Mouse (Mus musculus) intestine, postnatal 0 days (tissue): ENCODE data around the gene Btnl10. TPM values are rescaled to one million over a fixed set of nuclear protein-coding genes. Genes with fewer than 3 reads are reported as not detected.

Experiments
- ATAC-seq: fragments of 200-750 bp; cut with Nextera tagmentation; 2 replicates; pipeline ENCODE4 v1.8.0; 2017; ENCODE audit warnings: mild to moderate bottlenecking, moderate TSS enrichment, moderate library complexity
- H3K27ac ChIP-seq: fragments of 300-500 bp; sonication (generic); 2 replicates; pipeline ENCODE4 v1.5.1; 2014; ENCODE audit warnings: mild to moderate bottlenecking, low read depth, low read length, moderate library complexity
- H3K27me3 ChIP-seq: fragments of 300-500 bp; sonication (generic); replicated peaks from 2 replicates; pipeline ENCODE4 v1.6.1; 2014; ENCODE audit warnings: low read length, mixed read lengths; ENCODE audit not compliant: control insufficient read depth, insufficient read depth
- H3K36me3 ChIP-seq: fragments of 300-500 bp; sonication (generic); 2 replicates; pipeline ENCODE4 v1.6.1; 2014; ENCODE audit warnings: mild to moderate bottlenecking, moderate library complexity; ENCODE audit not compliant: control insufficient read depth, insufficient read depth
- H3K4me1 ChIP-seq: fragments of 300-500 bp; sonication (generic); replicated peaks from 2 replicates; pipeline ENCODE4 v1.6.1; 2014; ENCODE audit warnings: antibody characterized with exemption, low read length, mixed read lengths; ENCODE audit not compliant: control insufficient read depth, insufficient read depth
- H3K4me2 ChIP-seq: fragments of 300-500 bp; sonication (generic); replicated peaks from 2 replicates; pipeline ENCODE4 v1.6.1; 2014; ENCODE audit warnings: low read depth, mild to moderate bottlenecking, moderate library complexity
- H3K4me3 ChIP-seq: fragments of 300-500 bp; sonication (generic); 2 replicates; pipeline ENCODE4 v1.5.1; 2014; ENCODE audit warnings: low read depth, low read length
- H3K9ac ChIP-seq: fragments of 300-500 bp; sonication (generic); 2 replicates; pipeline ENCODE4 v1.6.1; 2014; ENCODE audit warnings: mild to moderate bottlenecking, low read depth, low read length
- H3K9me3 ChIP-seq: fragments of 300-500 bp; sonication (generic); 2 replicates; pipeline ENCODE4 v1.6.1; 2016; ENCODE audit warnings: mixed run types; ENCODE audit not compliant: control insufficient read depth
- CTCF ChIP-seq: sonication (generic); IDR thresholded peaks from 2 replicates; pipeline ENCODE4 v1.5.1; 2016; ENCODE audit warnings: low read depth, mild to moderate bottlenecking, control low read depth, antibody characterized with exemption, moderate library complexity
- WGBS: fragments of 180-500 bp; shearing (Covaris S2); extraction: QIAGEN DNeasy Blood & Tissue Kit; methylation state at CpG from one replicate; pipeline ENCODE4 v1.1.7; 2014; 5-methylcytosine and 5-hydroxymethylcytosine counted together
- polyA plus RNA-seq: library from polyadenylated mRNA; unstranded; fragments of >200 nt; fragmentation: Nextera tagmentation; extraction: Ambion mirVana; gene quantifications from 2 replicates; pipeline ENCODE4 v1.2.1, GENCODE M21; 2015

Btnl10 gene
- polyA plus RNA-seq, 1 experiment from 2014 or later = not detected

DNA sequence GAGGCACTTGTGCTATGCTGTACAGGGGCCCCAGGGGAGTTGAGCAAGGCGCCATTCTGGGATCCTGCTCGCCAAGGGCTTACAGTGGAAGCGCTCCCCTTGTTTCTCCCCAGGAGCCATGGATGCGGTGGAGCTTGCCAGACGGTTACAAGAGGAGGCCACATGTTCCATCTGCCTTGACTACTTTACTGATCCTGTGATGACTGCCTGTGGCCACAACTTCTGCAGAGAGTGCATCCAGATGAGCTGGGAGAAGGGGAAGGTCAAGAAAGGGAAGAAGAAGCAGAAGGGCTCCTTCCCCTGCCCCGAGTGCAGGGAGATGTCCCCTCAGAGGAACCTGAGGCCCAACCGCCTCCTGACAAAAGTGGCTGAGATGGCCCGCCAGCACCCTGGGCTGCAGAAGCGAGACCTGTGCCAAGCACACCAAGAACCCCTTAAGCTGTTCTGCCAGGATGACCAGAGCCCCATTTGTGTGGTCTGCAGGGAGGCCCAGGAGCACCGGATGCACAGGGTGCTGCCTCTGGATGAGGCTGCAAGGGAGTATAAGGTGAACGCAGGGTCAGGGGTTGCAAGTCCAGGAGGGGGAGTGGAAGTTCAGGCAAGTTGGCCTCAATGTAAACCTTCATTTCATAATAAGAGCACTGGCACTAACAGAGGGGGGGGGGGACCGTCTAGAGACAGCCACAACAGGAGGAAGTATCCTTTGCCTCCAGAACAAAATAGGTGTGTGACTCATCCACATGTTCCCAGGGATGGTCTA, 47.5 kb downstream of the Btnl10 start:
- Histone ChIP-seq H3K27ac (no peak overlapping the region), H3K9ac (no peak overlapping the region), H3K4me1 (0 out of 2 replicates have a peak, but pooled peaks cover 3% of the 10 kb centered on the region), H3K36me3 (no peaks in the 10 kb centered on the region), H3K27me3 (peaks cover 8% of the 10 kb centered on the region), H3K4me2 (no peak overlapping the region), H3K4me3 (no peak overlapping the region), H3K9me3 (no peaks in the 10 kb centered on the region)
- TF ChIP-seq CTCF = no peak
- 50% methylated on average over 12 of the region's 12 CpGs for WGBS
- ATAC-seq = peak; percentile 55

DNA sequence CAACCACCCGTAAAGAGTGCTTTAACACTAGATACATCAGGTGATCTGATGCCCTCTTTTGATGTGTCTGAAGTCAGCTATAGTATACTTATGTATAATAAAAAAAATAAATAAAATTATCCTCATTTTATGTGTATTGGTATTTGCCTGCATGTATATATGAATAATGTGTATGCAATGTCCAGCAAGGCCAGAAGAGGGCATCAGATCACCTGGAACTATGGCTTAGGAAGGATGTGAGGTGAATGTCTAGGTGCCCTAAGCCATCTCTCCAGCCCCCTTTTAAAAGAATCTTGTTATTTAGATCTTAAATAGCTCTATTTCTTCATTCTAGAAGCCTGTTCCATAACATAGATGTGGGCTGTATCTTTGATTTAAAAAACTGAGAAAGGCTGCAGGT, 49.6 kb downstream of the Btnl10 start:
- Histone ChIP-seq H3K9me3 (no peaks in the 10 kb centered on the region), H3K4me1 (0 out of 2 replicates have a peak, but pooled peaks cover 3% of the 10 kb centered on the region), H3K9ac (no peak overlapping the region), H3K4me3 (no peak overlapping the region), H3K27ac (no peak overlapping the region), H3K4me2 (no peak overlapping the region), H3K27me3 (peaks cover under 1% of the 10 kb centered on the region), H3K36me3 (no peaks in the 10 kb centered on the region; the same call in 1 of the 2 replicates)
- 100% methylated on average over 1 of the region's 1 CpGs for WGBS
- ATAC-seq = no peak
- TF ChIP-seq CTCF = peak; percentile 71

DNA sequence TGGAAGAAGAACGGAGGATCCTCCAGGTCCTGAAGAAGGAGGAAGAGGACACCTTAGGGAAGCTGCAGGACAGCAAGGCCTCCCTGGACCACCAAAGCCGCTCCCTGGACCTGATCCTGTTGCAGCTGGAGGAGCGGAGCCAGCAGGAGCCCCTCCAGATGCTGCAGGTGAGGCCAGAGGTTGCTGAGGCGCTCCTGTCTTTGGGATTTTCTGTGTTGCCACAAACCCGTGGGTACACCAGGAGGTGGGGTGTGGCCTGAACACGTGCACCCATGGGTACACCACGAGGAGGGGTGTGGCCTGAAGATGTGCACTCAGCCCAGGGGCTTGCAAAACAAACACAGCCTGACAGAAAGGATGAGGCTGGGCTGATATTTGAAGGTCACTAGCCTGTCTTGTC, 50.8 kb downstream of the Btnl10 start:
- Histone ChIP-seq H3K27ac (no peak overlapping the region), H3K9me3 (no peaks in the 10 kb centered on the region), H3K9ac (no peak overlapping the region), H3K36me3 (peaks cover 3% of the 10 kb centered on the region; the same call in 1 of the 2 replicates), H3K4me2 (no peak overlapping the region), H3K4me1 (0 out of 2 replicates have a peak, but pooled peaks cover 3% of the 10 kb centered on the region), H3K4me3 (no peak overlapping the region), H3K27me3 (no peaks in the 10 kb centered on the region)
- no peak for TF ChIP-seq CTCF
- ATAC-seq = no peak
- 69% methylated on average over 7 of the region's 7 CpGs for WGBS

DNA sequence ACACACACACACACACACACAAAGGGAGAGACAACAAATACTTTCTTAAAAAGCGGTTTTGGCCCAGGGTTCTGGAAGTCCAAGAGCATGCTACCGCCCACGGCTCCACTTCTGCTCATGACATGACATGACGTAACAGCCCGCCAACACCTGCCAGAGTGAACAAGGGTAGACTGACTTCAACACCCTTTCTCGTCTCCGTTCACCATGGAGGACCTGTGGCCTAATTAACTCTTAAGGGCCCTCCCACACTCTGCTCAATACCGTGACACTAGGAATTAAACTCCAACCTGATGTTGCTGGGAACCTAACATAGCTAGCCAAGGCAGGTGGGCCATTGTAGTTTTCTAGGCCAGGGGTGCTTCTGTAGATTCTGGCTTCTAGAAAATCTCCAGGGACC, 51.3 kb downstream of the Btnl10 start:
- ATAC-seq = no peak
- TF ChIP-seq CTCF = no peak
- Histone ChIP-seq H3K4me2 (no peak overlapping the region), H3K4me1 (0 out of 2 replicates have a peak, but pooled peaks cover 3% of the 10 kb centered on the region), H3K9ac (no peak overlapping the region), H3K9me3 (no peaks in the 10 kb centered on the region), H3K27ac (no peak overlapping the region), H3K4me3 (no peak overlapping the region), H3K36me3 (peaks cover 3% of the 10 kb centered on the region; the same call in 1 of the 2 replicates), H3K27me3 (no peaks in the 10 kb centered on the region)
- 53% methylated on average over 8 of the region's 8 CpGs for WGBS

DNA sequence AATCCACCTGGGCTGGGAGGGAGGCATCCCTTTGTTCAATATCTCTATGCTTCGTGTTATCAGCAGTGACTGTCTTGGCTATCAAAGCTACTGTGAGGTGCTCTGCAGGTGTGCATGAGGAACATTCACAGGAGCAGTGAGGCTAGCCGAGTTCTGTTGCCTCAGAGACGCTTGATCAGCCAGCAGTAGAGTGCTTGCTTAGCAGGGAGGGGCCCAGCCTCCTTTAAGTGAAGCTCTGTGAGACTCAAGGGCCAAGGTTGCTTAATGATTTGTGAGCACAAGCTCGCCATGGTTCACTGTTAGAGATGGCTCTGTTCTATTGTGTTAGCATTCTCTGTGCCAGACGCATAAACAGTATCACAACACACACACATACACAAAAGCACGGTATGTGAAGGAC, 52.0 kb downstream of the Btnl10 start:
- no peak overlapping the region for H3K4me2 ChIP-seq
- peaks cover 6% of the 10 kb centered on the region; the same call in 1 of the 2 replicates for H3K36me3 ChIP-seq
- WGBS = 30% methylated on average over 6 of the region's 6 CpGs
- H3K9me3 ChIP-seq = no peaks in the 10 kb centered on the region
- H3K27ac ChIP-seq = 0 out of 2 replicates have a peak overlapping the region, but pooled peaks have one; percentile 7
- H3K9ac ChIP-seq = no peak overlapping the region
- H3K27me3 ChIP-seq = no peaks in the 10 kb centered on the region
- H3K4me1 ChIP-seq = 0 out of 2 replicates have a peak, but pooled peaks cover 3% of the 10 kb centered on the region
- ATAC-seq = peak; percentile 71
- no peak for TF ChIP-seq CTCF
- no peak overlapping the region for H3K4me3 ChIP-seq

DNA sequence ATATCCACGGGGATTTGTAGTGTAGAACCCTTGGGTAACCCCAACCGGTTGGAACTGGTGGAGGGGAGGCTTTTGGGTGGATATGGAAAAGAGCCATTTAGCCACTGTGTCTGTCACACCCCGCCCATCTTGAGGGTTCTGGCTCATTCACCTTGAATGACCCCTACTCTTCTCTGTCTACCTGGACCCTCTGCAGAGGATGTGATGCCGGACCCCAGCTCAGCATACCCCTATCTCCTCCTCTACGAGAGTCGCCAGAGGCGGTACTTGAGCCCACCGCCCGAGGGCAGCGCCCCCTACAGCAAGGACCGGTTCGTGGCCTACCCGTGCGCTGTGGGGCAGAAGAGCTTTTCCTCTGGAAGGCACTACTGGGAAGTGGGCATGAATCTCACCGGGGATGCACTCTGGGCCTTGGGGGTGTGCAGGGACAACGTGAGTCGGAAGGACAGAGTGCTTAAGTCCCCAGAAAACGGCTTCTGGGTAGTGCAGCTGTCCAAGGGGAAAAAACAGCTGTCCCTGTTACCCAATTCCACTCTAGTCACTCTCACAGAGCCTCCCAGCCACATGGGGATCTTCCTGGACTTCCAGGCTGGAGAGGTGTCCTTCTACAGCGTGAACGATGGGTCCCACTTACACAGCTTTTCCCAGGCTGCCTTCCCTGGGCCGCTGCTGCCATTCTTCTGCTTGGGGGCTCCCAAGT, 53.3 kb downstream of the Btnl10 start:
- 0 out of 2 replicates have a peak, but pooled peaks have one; percentile 14 for TF ChIP-seq CTCF
- 87% methylated on average over 21 of the region's 21 CpGs for WGBS
- Histone ChIP-seq H3K36me3 (peaks cover 7% of the 10 kb centered on the region; the same call in 1 of the 2 replicates), H3K9me3 (no peaks in the 10 kb centered on the region), H3K4me1 (0 out of 2 replicates have a peak, but pooled peaks cover 3% of the 10 kb centered on the region), H3K4me3 (no peak overlapping the region), H3K27me3 (no peaks in the 10 kb centered on the region), H3K9ac (no peak overlapping the region), H3K4me2 (no peak overlapping the region), H3K27ac (no peak overlapping the region)
- ATAC-seq = no peak
